Mouse (Mus musculus): ENCODE measurements around the gene Tgfbr3l. TPM values are rescaled to one million over a fixed set of nuclear protein-coding genes. Genes with fewer than 3 reads are reported as not detected.
"Not testable (repeated sequence)": the region's sequence is repeated elsewhere in the genome, so short reads cannot be mapped to it uniquely, and the experiment has no call there.

The Tgfbr3l gene
- polyA plus RNA-seq, 1 experiment from 2014 or later = 0.68 TPM

GRCm38 (mm10) chr8:4255471-4255870, 7.5 kb downstream of the Tgfbr3l start:
- H3K4me2 ChIP-seq; ATAC-seq (ENCODE audit: insufficient read depth); H3K27me3 ChIP-seq; H3K4me3 ChIP-seq (replicated peaks); H3K9ac ChIP-seq; H3K9me3 ChIP-seq (replicated peaks); H3K27ac ChIP-seq (replicated peaks): not testable (repeated sequence)
- WGBS (ENCODE audit: insufficient replicate concordance) = 70% methylated on average over 7 of the region's 7 CpGs
- Histone ChIP-seq H3K4me1 (replicated peaks) (peaks cover 49% of the 10 kb centered on the region), H3K36me3 (replicated peaks) (peaks cover 34% of the 10 kb centered on the region)

- Histone ChIP-seq H3K9ac (no peak overlapping the region), H3K27me3 (no peaks in the 10 kb centered on the region), H3K4me3 (replicated peaks) (no peak overlapping the region), H3K4me2 (no peak overlapping the region), H3K9me3 (replicated peaks) (no peaks in the 10 kb centered on the region), H3K36me3 (replicated peaks) (peaks cover 49% of the 10 kb centered on the region), H3K27ac (replicated peaks) (no peak overlapping the region), H3K4me1 (replicated peaks) (peaks cover 43% of the 10 kb centered on the region)
- WGBS (ENCODE audit: insufficient replicate concordance) = 60% methylated on average over 4 of the region's 4 CpGs
- ATAC-seq (ENCODE audit: insufficient read depth) = no peak
These were observed 8.9 kb downstream of the Tgfbr3l start for GRCm38 (mm10) chr8:4256911-4257310.

GRCm38 (mm10) chr8:4257350-4257749, 9.3 kb downstream of the Tgfbr3l start:
- H3K4me2 ChIP-seq = no peak overlapping the region
- no peak overlapping the region for H3K9ac ChIP-seq
- H3K9me3 ChIP-seq (replicated peaks) = no peaks in the 10 kb centered on the region
- H3K36me3 ChIP-seq (replicated peaks) = peaks cover 53% of the 10 kb centered on the region
- peaks cover 38% of the 10 kb centered on the region for H3K4me1 ChIP-seq (replicated peaks)
- ATAC-seq (ENCODE audit: insufficient read depth) = no peak
- 82% methylated on average over 4 of the region's 4 CpGs for WGBS (ENCODE audit: insufficient replicate concordance)
- no peak overlapping the region for H3K27ac ChIP-seq (replicated peaks)
- H3K4me3 ChIP-seq (replicated peaks) = no peak overlapping the region
- no peaks in the 10 kb centered on the region for H3K27me3 ChIP-seq

GRCm38 (mm10) chr8:4258233-4258632, 10.2 kb downstream of the Tgfbr3l start:
- Histone ChIP-seq H3K27me3 (no peaks in the 10 kb centered on the region), H3K27ac (replicated peaks) (peak overlapping the region; percentile 29; the same call in 1 of the 2 replicates), H3K4me1 (replicated peaks) (peaks cover 34% of the 10 kb centered on the region), H3K36me3 (replicated peaks) (peaks cover 61% of the 10 kb centered on the region), H3K9ac (peak overlapping the region; percentile 54), H3K4me3 (replicated peaks) (peak overlapping the region; percentile 64), H3K9me3 (replicated peaks) (no peaks in the 10 kb centered on the region), H3K4me2 (peak overlapping the region; percentile 100)
- peak; percentile 26 for ATAC-seq (ENCODE audit: insufficient read depth)
- WGBS (ENCODE audit: insufficient replicate concordance) = 3% methylated on average over 35 of the region's 35 CpGs

- WGBS (ENCODE audit: insufficient replicate concordance) = under 1% methylated on average over 32 of the region's 32 CpGs
- Histone ChIP-seq H3K27me3 (no peaks in the 10 kb centered on the region), H3K27ac (replicated peaks) (peak overlapping the region; percentile 29), H3K9me3 (replicated peaks) (no peaks in the 10 kb centered on the region), H3K9ac (peak overlapping the region; percentile 54), H3K4me3 (replicated peaks) (peak overlapping the region; percentile 64), H3K4me1 (replicated peaks) (peaks cover 30% of the 10 kb centered on the region), H3K4me2 (peak overlapping the region; percentile 100), H3K36me3 (replicated peaks) (peaks cover 65% of the 10 kb centered on the region)
- ATAC-seq (ENCODE audit: insufficient read depth) = peak; percentile 56
These were observed 10.7 kb downstream of the Tgfbr3l start for GRCm38 (mm10) chr8:4258678-4259077.

GRCm38 (mm10) chr8:4259125-4259804, 11.3 kb downstream of the Tgfbr3l start, which contains the start of gene Ctxn1:
Gene Ctxn1 (minus strand): TSS chr8:4259274.
- WGBS (ENCODE audit: insufficient replicate concordance) = 7% methylated on average over 33 of the region's 33 CpGs
- peaks cover 24% of the 10 kb centered on the region for H3K4me1 ChIP-seq (replicated peaks)
- no peaks in the 10 kb centered on the region for H3K9me3 ChIP-seq (replicated peaks)
- ATAC-seq (ENCODE audit: insufficient read depth) = peak; percentile 94
- H3K27me3 ChIP-seq = no peaks in the 10 kb centered on the region
- H3K4me2 ChIP-seq = peak within 1 kb of the TSS; percentile 100
- peak within 1 kb of the TSS; percentile 29 for H3K27ac ChIP-seq (replicated peaks)
- H3K36me3 ChIP-seq (replicated peaks) = peaks cover 70% of the 10 kb centered on the region
- peak within 1 kb of the TSS; percentile 54 for H3K9ac ChIP-seq
- peak within 1 kb of the TSS; percentile 64 for H3K4me3 ChIP-seq (replicated peaks)

GRCm38 (mm10) chr8:4259805-4260170, 11.8 kb downstream of the Tgfbr3l start:
- H3K4me2 ChIP-seq = peak overlapping the region; percentile 100; the same call in 1 of the 2 replicates
- no peak for ATAC-seq (ENCODE audit: insufficient read depth)
- 80% methylated on average over 4 of the region's 4 CpGs for WGBS (ENCODE audit: insufficient replicate concordance)
- peaks cover 70% of the 10 kb centered on the region for H3K36me3 ChIP-seq (replicated peaks)
- H3K9me3 ChIP-seq (replicated peaks) = no peaks in the 10 kb centered on the region
- H3K4me3 ChIP-seq (replicated peaks) = no peak overlapping the region
- no peak overlapping the region for H3K9ac ChIP-seq
- peaks cover 22% of the 10 kb centered on the region for H3K4me1 ChIP-seq (replicated peaks)
- no peaks in the 10 kb centered on the region for H3K27me3 ChIP-seq
- no peak overlapping the region for H3K27ac ChIP-seq (replicated peaks)

- no peaks in the 10 kb centered on the region for H3K27me3 ChIP-seq
- peaks cover 17% of the 10 kb centered on the region for H3K4me1 ChIP-seq (replicated peaks)
- H3K4me3 ChIP-seq (replicated peaks) = no peak overlapping the region
- no peaks in the 10 kb centered on the region for H3K9me3 ChIP-seq (replicated peaks)
- no peak overlapping the region for H3K4me2 ChIP-seq
- no peak overlapping the region for H3K9ac ChIP-seq
- WGBS (ENCODE audit: insufficient replicate concordance) = 63% methylated on average over 8 of the region's 8 CpGs
- H3K36me3 ChIP-seq (replicated peaks) = peaks cover 88% of the 10 kb centered on the region
- ATAC-seq (ENCODE audit: insufficient read depth) = no peak
- no peak overlapping the region for H3K27ac ChIP-seq (replicated peaks)
These were observed 15.2 kb downstream of the Tgfbr3l start for GRCm38 (mm10) chr8:4263105-4263791.

- Histone ChIP-seq H3K9ac (no peak overlapping the region), H3K4me3 (replicated peaks) (no peak overlapping the region), H3K27me3 (no peaks in the 10 kb centered on the region), H3K4me1 (replicated peaks) (no peaks in the 10 kb centered on the region), H3K27ac (replicated peaks) (no peak overlapping the region), H3K36me3 (replicated peaks) (peaks cover 97% of the 10 kb centered on the region), H3K4me2 (no peak overlapping the region), H3K9me3 (replicated peaks) (no peaks in the 10 kb centered on the region)
- no peak for ATAC-seq (ENCODE audit: insufficient read depth)
- WGBS (ENCODE audit: insufficient replicate concordance) = 86% methylated on average over 15 of the region's 15 CpGs
These were observed 17.3 kb downstream of the Tgfbr3l start for GRCm38 (mm10) chr8:4265160-4265914.

GRCm38 (mm10) chr8:4267627-4268026, 19.6 kb downstream of the Tgfbr3l start:
- H3K36me3 ChIP-seq (replicated peaks) = peaks cover 90% of the 10 kb centered on the region
- WGBS (ENCODE audit: insufficient replicate concordance) = 70% methylated on average over 15 of the region's 15 CpGs
- H3K4me1 ChIP-seq (replicated peaks) = no peaks in the 10 kb centered on the region

GRCm38 (mm10) chr8:4269609-4270008, 21.6 kb downstream of the Tgfbr3l start:
- no peak for ATAC-seq (ENCODE audit: insufficient read depth)
- Histone ChIP-seq H3K36me3 (replicated peaks) (peaks cover 86% of the 10 kb centered on the region), H3K9me3 (replicated peaks) (no peaks in the 10 kb centered on the region), H3K27ac (replicated peaks) (no peak overlapping the region), H3K9ac (no peak overlapping the region), H3K4me2 (no peak overlapping the region), H3K4me1 (replicated peaks) (peaks cover 16% of the 10 kb centered on the region), H3K27me3 (no peaks in the 10 kb centered on the region), H3K4me3 (replicated peaks) (no peak overlapping the region)
- WGBS (ENCODE audit: insufficient replicate concordance) = 84% methylated on average over 6 of the region's 6 CpGs

More at GRCm38 (mm10) chr8:4267627-4268026, 19.6 kb downstream of the Tgfbr3l start:
- Histone ChIP-seq H3K9ac (no peak overlapping the region), H3K4me2 (no peak overlapping the region), H3K9me3 (replicated peaks) (no peaks in the 10 kb centered on the region), H3K27me3 (no peaks in the 10 kb centered on the region), H3K4me3 (replicated peaks) (no peak overlapping the region), H3K27ac (replicated peaks) (no peak overlapping the region)
- peak; percentile 36; the same call in 1 of the 2 replicates for ATAC-seq (ENCODE audit: insufficient read depth)
